Mouse (Mus musculus) urinary bladder, postnatal 14 days (tissue): ENCODE measurements around the gene Pusl1.

ENCODE experiments used
- DNase-seq: peaks from one replicate; pipeline ENCODE4 v3.0.0; 2021; ENCODE audit warnings: low spot score

Pusl1 gene

GRCm38 (mm10) chr4:155891551-155892001 is at the start of gene Pusl1, which contains the start of gene Acap3:
Pusl1 (minus strand) TSS chr4:155891781.
Acap3 (plus strand) TSS chr4:155891822.
- peak; percentile 97 for DNase-seq

DNA sequence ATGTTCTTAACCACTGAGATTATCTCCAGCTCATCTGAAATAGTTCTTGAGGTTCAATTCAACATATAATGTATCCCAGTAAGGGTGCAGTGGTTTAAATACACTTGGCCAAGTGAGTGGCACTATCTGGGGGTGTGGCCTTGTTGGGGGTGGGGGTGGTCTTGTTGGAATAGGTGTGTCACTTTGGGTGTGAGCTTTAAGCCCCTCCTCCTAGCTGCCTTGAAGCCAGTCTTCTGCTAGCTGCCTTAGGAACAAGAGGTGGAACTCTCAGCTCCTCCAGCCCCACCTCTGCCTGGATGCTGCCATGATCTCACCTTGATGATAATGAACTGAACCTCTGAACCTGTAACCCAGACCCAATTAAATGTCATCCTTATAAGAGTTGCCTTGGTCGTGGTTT is 40.5 kb upstream of the Pusl1 start:
- DNase-seq = no peak

DNA sequence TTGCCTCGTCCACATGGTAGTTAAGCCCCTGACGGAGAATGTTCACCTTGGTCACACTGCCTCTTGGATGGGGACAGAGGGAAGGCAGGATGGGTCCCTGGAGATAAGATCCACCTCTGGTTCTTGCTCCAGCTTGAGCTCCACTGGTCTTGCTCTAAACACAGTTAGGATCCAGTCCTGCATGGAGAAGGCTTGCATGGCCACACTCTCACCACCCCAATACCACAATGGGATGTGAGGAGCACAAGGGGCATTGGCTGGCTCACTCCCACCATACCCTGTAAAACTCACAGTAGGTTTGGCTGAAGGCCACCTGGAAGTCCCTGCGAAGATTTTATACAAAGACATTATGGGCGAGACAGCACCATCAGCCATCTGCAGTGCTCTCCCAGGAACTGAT is 17.2 kb upstream of the Pusl1 start:
- no peak for DNase-seq

DNA sequence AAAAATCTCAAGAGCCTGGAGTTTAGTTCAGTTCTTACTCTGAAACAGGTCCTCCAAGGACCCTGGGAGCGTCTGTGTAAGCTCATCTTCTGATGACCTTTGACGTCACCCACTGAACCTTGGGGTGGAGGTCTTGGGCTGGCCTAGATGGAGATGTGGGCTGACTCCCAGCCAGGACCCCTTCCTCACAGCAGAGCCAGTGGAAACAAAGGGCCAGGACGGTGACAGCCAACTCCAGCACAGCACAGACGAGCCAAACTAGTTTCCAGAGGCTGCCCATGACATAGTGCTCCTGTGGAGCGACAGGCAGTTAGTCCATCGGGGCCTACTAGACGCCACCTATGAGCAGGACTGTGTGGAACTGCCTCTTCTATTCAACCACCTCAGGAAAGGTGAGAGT is 16.7 kb upstream of the Pusl1 start:
- no peak for DNase-seq

- DNase-seq = peak; percentile 2
Measured at GRCm38 (mm10) chr4:155907003-155907402, 15.4 kb upstream of the Pusl1 start.

GRCm38 (mm10) chr4:155906125-155906524 is 14.5 kb upstream of the Pusl1 start:
- DNase-seq = no peak

DNA sequence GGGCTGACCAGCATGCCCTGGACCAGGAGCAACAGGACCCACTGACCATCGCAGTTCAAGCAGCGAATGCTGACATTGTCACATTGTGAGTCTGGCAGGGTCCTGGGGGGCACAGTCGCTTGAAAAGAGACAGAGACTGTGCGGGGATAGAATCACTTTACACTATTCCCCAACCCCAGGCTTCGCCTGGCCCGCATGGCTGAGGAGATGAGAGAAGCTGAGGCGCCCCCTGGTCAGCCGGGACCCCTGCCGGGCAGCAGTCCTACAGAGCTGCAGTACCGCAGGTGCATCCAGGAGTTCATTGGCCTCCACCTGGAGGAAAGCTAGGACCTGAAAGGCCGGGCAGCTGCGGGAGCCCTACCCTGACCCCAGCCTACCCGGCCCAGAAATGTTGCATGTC is 14.1 kb upstream of the Pusl1 start:
- DNase-seq = no peak

- DNase-seq = peak; percentile 17
Measured at GRCm38 (mm10) chr4:155904318-155905102, 12.9 kb upstream of the Pusl1 start.

GRCm38 (mm10) chr4:155903246-155903645 is 11.7 kb upstream of the Pusl1 start:
- DNase-seq = no peak

GRCm38 (mm10) chr4:155901205-155901604 is 9.6 kb upstream of the Pusl1 start:
- DNase-seq = peak; percentile 29

DNA sequence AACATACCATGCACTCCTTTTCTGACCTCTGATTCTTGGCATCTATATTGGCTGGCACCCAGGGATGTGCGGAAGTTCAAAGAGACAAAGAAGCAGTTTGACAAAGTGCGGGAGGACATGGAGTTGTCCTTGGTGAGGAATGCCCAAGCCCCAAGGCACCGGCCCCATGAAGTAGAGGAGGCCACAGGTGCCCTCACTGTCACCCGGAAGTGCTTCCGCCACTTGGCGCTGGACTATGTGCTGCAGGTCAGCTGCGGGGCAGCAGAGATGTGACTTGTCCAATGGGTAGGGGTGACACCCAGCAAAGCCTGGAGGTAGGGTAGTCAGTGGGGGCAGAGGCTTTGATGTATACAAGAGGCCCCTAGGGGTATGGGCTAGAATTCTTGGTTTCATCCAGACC is 7.8 kb upstream of the Pusl1 start:
- DNase-seq = no peak

GRCm38 (mm10) chr4:155898318-155898717 is 6.7 kb upstream of the Pusl1 start:
- DNase-seq = no peak

GRCm38 (mm10) chr4:155896461-155896860 is 4.9 kb upstream of the Pusl1 start:
- no peak for DNase-seq

GRCm38 (mm10) chr4:155895826-155896225 is 4.2 kb upstream of the Pusl1 start:
- no peak for DNase-seq

DNA sequence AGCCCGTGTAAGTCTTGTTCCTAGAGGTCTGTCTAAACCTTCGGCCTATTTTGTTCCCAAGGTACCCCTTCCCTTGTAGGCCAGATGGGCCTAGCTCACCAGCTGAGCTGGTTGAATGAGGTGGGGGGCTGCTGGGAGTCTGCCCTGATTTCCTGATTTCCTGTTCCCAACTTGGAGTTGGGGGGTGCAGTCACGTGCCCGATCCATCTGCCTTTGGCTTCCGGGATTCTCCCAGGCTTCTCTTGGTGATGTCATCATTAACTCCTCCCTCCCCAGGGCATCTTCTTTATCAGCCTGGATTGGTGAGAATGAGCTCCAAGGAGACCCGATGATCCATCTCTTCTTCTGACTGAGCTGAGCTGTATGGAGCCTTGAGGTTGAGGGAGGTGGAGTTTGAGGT is 3.6 kb upstream of the Pusl1 start:
- peak; percentile 62 for DNase-seq

- peak; percentile 85 for DNase-seq
Measured at GRCm38 (mm10) chr4:155894311-155894881, 2.8 kb upstream of the Pusl1 start.

- DNase-seq = no peak
Measured at GRCm38 (mm10) chr4:155893212-155893690, 1.7 kb upstream of the Pusl1 start.

GRCm38 (mm10) chr4:155892438-155893211 is 1.0 kb upstream of the Pusl1 start:
- DNase-seq = no peak

DNA sequence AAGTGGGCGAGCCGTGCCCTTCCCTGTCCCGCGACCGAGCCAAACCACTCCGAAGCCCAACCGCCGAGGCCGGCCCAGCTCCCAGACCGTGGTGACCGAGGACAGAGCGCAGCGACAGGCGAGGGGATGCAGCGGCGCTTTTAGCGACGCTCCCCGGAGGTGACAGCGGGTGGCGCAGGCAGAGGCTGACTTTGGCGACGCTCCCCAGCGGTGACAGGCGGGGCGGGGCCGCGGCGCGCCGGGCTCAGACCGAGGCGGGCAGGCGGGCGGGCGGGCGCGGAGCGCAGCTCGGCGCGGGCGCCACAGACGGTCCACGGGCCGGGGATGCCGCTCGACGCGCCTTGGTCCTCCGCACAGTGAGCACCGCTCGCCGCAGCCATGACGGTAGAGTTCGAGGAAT is 436 bp upstream of the Pusl1 start:
- peak; percentile 86 for DNase-seq

- no peak for DNase-seq
Measured at GRCm38 (mm10) chr4:155891011-155891471, 540 bp downstream of the Pusl1 start.

- DNase-seq = no peak
Measured at GRCm38 (mm10) chr4:155889316-155889715, 2.3 kb downstream of the Pusl1 start.

GRCm38 (mm10) chr4:155888181-155888580 is 3.4 kb downstream of the Pusl1 start:
- DNase-seq = no peak

DNA sequence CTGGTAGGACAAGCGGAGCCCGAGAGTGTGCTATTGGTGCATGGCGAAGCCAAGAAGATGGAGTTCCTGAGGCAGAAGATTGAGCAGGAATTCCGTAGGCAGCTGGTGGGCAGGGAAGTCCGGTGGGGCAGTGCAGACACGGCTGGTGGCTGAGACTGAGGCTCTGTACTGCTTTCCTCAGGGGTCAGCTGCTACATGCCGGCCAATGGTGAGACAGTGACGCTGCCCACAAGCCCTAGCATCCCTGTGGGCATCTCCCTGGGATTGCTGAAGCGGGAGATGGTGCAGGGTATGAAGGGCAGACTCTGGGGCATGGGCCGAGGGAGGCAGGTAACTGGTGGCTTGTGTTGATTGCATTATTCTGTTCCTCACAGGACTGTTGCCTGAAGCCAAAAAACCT is 3.9 kb downstream of the Pusl1 start:
- no peak for DNase-seq
